In genomic region chr17:79078248-79078647, GRCm38 (mm10) we compare ENCODE assay signal across 21 mouse cellular contexts. TPM values are rescaled to one million over a fixed set of nuclear protein-coding genes. Genes with fewer than 3 reads are reported as not detected.
DNase-seq lines count a peak whose midpoint lies in the region; ATAC-seq and TF ChIP-seq lines count a peak whose summit lies in the region.
"Had no signal": no experiment of that assay in that cellular context is flagged by ENCODE, and none has a peak within 500 bp of the region (broad histone marks: within the 10 kb centered on the region; RNA-seq: fewer than 3 reads in every experiment).

No protein-coding gene starts in this region.

- H3K9ac ChIP-seq in intestine, embryonic 14.5 days (ENCODE audit: low read length), result no peak overlapping the region
- H3K9ac ChIP-seq in intestine, postnatal 0 days (ENCODE audit: low read depth, low read length), result no peak overlapping the region
- H3K9ac ChIP-seq in intestine, embryonic 16.5 days (ENCODE audit: low read depth, low read length), result no peak overlapping the region
- no peak overlapping the region for H3K9ac ChIP-seq in stomach, embryonic 16.5 days (ENCODE audit: low read length)
- H3K9ac ChIP-seq: embryonic facial prominence, embryonic 15.5 days; forebrain, embryonic 15.5 days; hindbrain, embryonic 14.5 days had no signal

- H3K27me3 ChIP-seq in intestine, embryonic 14.5 days (replicated peaks; ENCODE audit: control insufficient read depth, insufficient read depth, low read length), result no peaks in the 10 kb centered on the region
- H3K27me3 ChIP-seq in intestine, postnatal 0 days (replicated peaks; ENCODE audit: control insufficient read depth, insufficient read depth, low read length), result no peaks in the 10 kb centered on the region
- no peaks in the 10 kb centered on the region for H3K27me3 ChIP-seq in intestine, embryonic 16.5 days (replicated peaks; ENCODE audit: control insufficient read depth, insufficient read depth, low read length)
- no peaks in the 10 kb centered on the region for H3K27me3 ChIP-seq in stomach, embryonic 16.5 days (ENCODE audit: control insufficient read depth, insufficient read depth, low read length)
- H3K27me3 ChIP-seq: CH12.LX; embryonic facial prominence, embryonic 15.5 days; forebrain, embryonic 15.5 days had no signal

- H3K4me2 ChIP-seq in intestine, embryonic 14.5 days (ENCODE audit: low read length), result no peak overlapping the region
- no peak overlapping the region for H3K4me2 ChIP-seq in intestine, postnatal 0 days (replicated peaks; ENCODE audit: low read depth)
- no peak overlapping the region for H3K4me2 ChIP-seq in intestine, embryonic 16.5 days (ENCODE audit: low read depth, low read length)
- H3K4me2 ChIP-seq in stomach, embryonic 16.5 days (ENCODE audit: low read depth, low read length), result no peak overlapping the region
- H3K4me2 ChIP-seq: embryonic facial prominence, embryonic 15.5 days; forebrain, embryonic 15.5 days; hindbrain, embryonic 14.5 days had no signal

- ATAC-seq in intestine, embryonic 14.5 days (replicated peaks; ENCODE audit: low FRiP score, low TSS enrichment, low read depth), result no peak
- ATAC-seq in intestine, postnatal 0 days, result no peak
- no peak for ATAC-seq in intestine, embryonic 16.5 days
- ATAC-seq in stomach, embryonic 16.5 days (ENCODE audit: insufficient read depth, low FRiP score), result no peak
- no peak for ATAC-seq in megakaryocyte, adult 5-6 weeks (ENCODE audit: poor library complexity, severe bottlenecking)
- ATAC-seq: forebrain, embryonic 15.5 days had no signal

- 0 out of 2 replicates have a peak, but pooled peaks cover 5% of the 10 kb centered on the region for H3K4me1 ChIP-seq in intestine, embryonic 14.5 days (replicated peaks; ENCODE audit: control insufficient read depth, insufficient read depth, low read length)
- H3K4me1 ChIP-seq in intestine, postnatal 0 days (replicated peaks; ENCODE audit: control insufficient read depth, insufficient read depth, low read length), result no peaks in the 10 kb centered on the region
- H3K4me1 ChIP-seq in intestine, embryonic 16.5 days (ENCODE audit: control insufficient read depth, insufficient read depth, low read length), result peaks cover 7% of the 10 kb centered on the region; the same call in 1 of the 2 replicates
- H3K4me1 ChIP-seq in stomach, embryonic 16.5 days (ENCODE audit: control insufficient read depth, insufficient read depth, low read length), result peaks cover 4% of the 10 kb centered on the region; the same call in 1 of the 2 replicates
- H3K4me1 ChIP-seq: embryonic facial prominence, embryonic 15.5 days; forebrain, embryonic 15.5 days; heart, embryonic 10.5 days; hindbrain, embryonic 10.5 days had no signal

- 77% methylated on average over 8 of the region's 8 CpGs for WGBS in intestine, embryonic 14.5 days
- WGBS in intestine, postnatal 0 days, result 77% methylated on average over 8 of the region's 8 CpGs
- WGBS in intestine, embryonic 16.5 days, result 79% methylated on average over 8 of the region's 8 CpGs
- WGBS in stomach, embryonic 16.5 days, result 76% methylated on average over 8 of the region's 8 CpGs

- no peaks in the 10 kb centered on the region for H3K36me3 ChIP-seq in intestine, embryonic 14.5 days (ENCODE audit: control insufficient read depth, insufficient read depth, low read length)
- H3K36me3 ChIP-seq in intestine, postnatal 0 days (ENCODE audit: control insufficient read depth, insufficient read depth), result no peaks in the 10 kb centered on the region
- H3K36me3 ChIP-seq in intestine, embryonic 16.5 days (ENCODE audit: control insufficient read depth, insufficient read depth, low read length), result no peaks in the 10 kb centered on the region
- H3K36me3 ChIP-seq in stomach, embryonic 16.5 days (ENCODE audit: control insufficient read depth, insufficient read depth, low read length), result no peaks in the 10 kb centered on the region
- H3K36me3 ChIP-seq: embryonic facial prominence, embryonic 15.5 days; forebrain, embryonic 15.5 days; heart, embryonic 10.5 days; hindbrain, embryonic 10.5 days had no signal

- H3K27ac ChIP-seq in intestine, embryonic 14.5 days (ENCODE audit: low read depth), result peak overlapping the region; percentile 51; the same call in 1 of the 2 replicates
- no peak overlapping the region for H3K27ac ChIP-seq in intestine, postnatal 0 days (ENCODE audit: low read depth, low read length)
- peak overlapping the region; percentile 61 for H3K27ac ChIP-seq in intestine, embryonic 16.5 days (ENCODE audit: low read length)
- peak overlapping the region; percentile 85 for H3K27ac ChIP-seq in stomach, embryonic 16.5 days (ENCODE audit: low read length)
- H3K27ac ChIP-seq: embryonic facial prominence, embryonic 15.5 days; forebrain, embryonic 15.5 days; heart, embryonic 10.5 days; hindbrain, embryonic 10.5 days; hindbrain, embryonic 14.5 days had no signal

- TF ChIP-seq CTCF in intestine, postnatal 0 days (IDR thresholded peaks at IDR 0.05; ENCODE audit: low read depth), result no peak

- no peak overlapping the region for H3K4me3 ChIP-seq in intestine, embryonic 14.5 days (ENCODE audit: low read depth, low read length)
- H3K4me3 ChIP-seq in intestine, postnatal 0 days (ENCODE audit: low read depth, low read length), result no peak overlapping the region
- H3K4me3 ChIP-seq in intestine, embryonic 16.5 days (ENCODE audit: low read length), result no peak overlapping the region
- H3K4me3 ChIP-seq in stomach, embryonic 16.5 days (replicated peaks; ENCODE audit: low read length), result no peak overlapping the region
- H3K4me3 ChIP-seq: embryonic facial prominence, embryonic 15.5 days; erythroblast, embryonic 14.5 days; forebrain, embryonic 15.5 days; heart, embryonic 10.5 days; hindbrain, embryonic 10.5 days had no signal

- H3K9me3 ChIP-seq in intestine, embryonic 14.5 days (ENCODE audit: control insufficient read depth, low read length), result no peaks in the 10 kb centered on the region
- no peaks in the 10 kb centered on the region for H3K9me3 ChIP-seq in intestine, postnatal 0 days (ENCODE audit: control insufficient read depth)
- no peaks in the 10 kb centered on the region for H3K9me3 ChIP-seq in intestine, embryonic 16.5 days (ENCODE audit: control insufficient read depth, low read length)
- H3K9me3 ChIP-seq in stomach, embryonic 16.5 days (replicated peaks; ENCODE audit: control insufficient read depth, low read length), result no peaks in the 10 kb centered on the region
- H3K9me3 ChIP-seq: embryonic facial prominence, embryonic 15.5 days; forebrain, embryonic 15.5 days; heart, embryonic 10.5 days; hindbrain, embryonic 10.5 days had no signal

- intact Hi-C loops in heart, postnatal 36 days (cut with DNase I), result no loop called here

- no peak for DNase-seq in intestine, embryonic 14.5 days (ENCODE audit: low spot score)
- peak; percentile 64 for DNase-seq in Muller cell, postnatal 12 days (ENCODE audit: inconsistent ontology term)
- DNase-seq in right cerebral cortex, adult 2 months (ENCODE audit: low spot score in 2 of 2), result no peak
- DNase-seq in heart, postnatal 36 days, result no peak
- DNase-seq: adrenal gland, postnatal 14 days; cerebellum, adult 11-12 months; cerebellum, adult 9-10 months; gastrocnemius, postnatal 36 days; heart, adult 18-20 months; heart, postnatal 14 days had no signal

RNA-seq across cellular contexts. Expression of gene Qpct, which starts 26.5 kb away (rescaled TPM):
- 10.6 and 12.6 TPM in 2 replicates for polyA plus RNA-seq in intestine, embryonic 14.5 days (2014; fragmentation: Nextera tagmentation; extraction: Ambion mirVana)
- polyA plus RNA-seq in intestine, postnatal 0 days (2015; fragmentation: Nextera tagmentation; extraction: Ambion mirVana), result 23.9 and 24.8 TPM in 2 replicates
- 11.6 and 13.3 TPM in 2 replicates for polyA plus RNA-seq in intestine, embryonic 16.5 days (2015; fragmentation: Nextera tagmentation; extraction: Ambion mirVana)
- 16.3 and 18.4 TPM in 2 replicates for polyA plus RNA-seq in stomach, embryonic 16.5 days (2015; fragmentation: Nextera tagmentation; extraction: Ambion mirVana)
- 21.0 and 23.9 TPM in 2 replicates for total RNA-seq in megakaryocyte, adult 5-6 weeks (2015)
- total RNA-seq in megakaryocyte, adult 5-6 weeks (2017), result 20.0 and 21.0 TPM in 2 replicates
- total RNA-seq in heart, postnatal 36 days (2021), result 1 to 10 TPM; 5.7 to 6.7 TPM
- total RNA-seq: CH12.LX had no signal
- polyA plus RNA-seq: erythroblast, embryonic 14.5 days had no signal

RNA-seq across cellular contexts. Expression of gene Prkd3, which starts 57.6 kb away (rescaled TPM):
- 44.8 and 49.2 TPM in 2 replicates for polyA plus RNA-seq in intestine, embryonic 14.5 days (2014; fragmentation: Nextera tagmentation; extraction: Ambion mirVana)
- 9.9 and 11.1 TPM in 2 replicates for polyA plus RNA-seq in intestine, postnatal 0 days (2015; fragmentation: Nextera tagmentation; extraction: Ambion mirVana)
- 21.1 and 21.9 TPM in 2 replicates for polyA plus RNA-seq in intestine, embryonic 16.5 days (2015; fragmentation: Nextera tagmentation; extraction: Ambion mirVana)
- polyA plus RNA-seq in stomach, embryonic 16.5 days (2015; fragmentation: Nextera tagmentation; extraction: Ambion mirVana), result 32.9 and 35.7 TPM in 2 replicates
- 75.6 and 77.9 TPM in 2 replicates for total RNA-seq in megakaryocyte, adult 5-6 weeks (2015)
- 79.1 and 83.0 TPM in 2 replicates for total RNA-seq in megakaryocyte, adult 5-6 weeks (2017)
- total RNA-seq in heart, postnatal 36 days (2021), result 10 to 100 TPM; 17.9 to 18.3 TPM
- total RNA-seq: CH12.LX had no signal
